Mouse (Mus musculus) lung, embryonic 16.5 days (tissue): ENCODE measurements around the gene Kdm2b. TPM values are rescaled to one million over a fixed set of nuclear protein-coding genes. Genes with fewer than 3 reads are reported as not detected.
"Not testable (repeated sequence)": the region's sequence is repeated elsewhere in the genome, so short reads cannot be mapped to it uniquely, and the experiment has no call there.

Source experiments
- ATAC-seq: fragments of 200-750 bp; cut with Nextera tagmentation; 2 replicates; pipeline ENCODE4 v1.8.0; 2017; ENCODE audit warnings: low read depth, mild to moderate bottlenecking, moderate library complexity
- H3K27ac ChIP-seq: fragments of 300-500 bp; sonication (generic); 2 replicates; pipeline ENCODE4 v1.5.1; 2014; ENCODE audit warnings: mild to moderate bottlenecking, control low read depth, low read length
- H3K27me3 ChIP-seq: fragments of 300-500 bp; sonication (generic); 2 replicates; pipeline ENCODE4 v1.6.1; 2014; ENCODE audit warnings: low read depth, low read length, mixed read lengths; ENCODE audit not compliant: control insufficient read depth, insufficient read depth
- H3K36me3 ChIP-seq: fragments of 300-500 bp; sonication (generic); 2 replicates; pipeline ENCODE4 v1.6.1; 2014; ENCODE audit warnings: low read length; ENCODE audit not compliant: control insufficient read depth, insufficient read depth
- H3K4me1 ChIP-seq: fragments of 300-500 bp; sonication (generic); replicated peaks from 2 replicates; pipeline ENCODE4 v1.6.1; 2014; ENCODE audit warnings: low read length, mixed read lengths; ENCODE audit not compliant: control insufficient read depth, insufficient read depth
- H3K4me2 ChIP-seq: fragments of 300-500 bp; sonication (generic); 2 replicates; pipeline ENCODE4 v1.6.1; 2014; ENCODE audit warnings: low read depth, low read length, control low read depth
- H3K4me3 ChIP-seq: fragments of 300-500 bp; sonication (generic); 2 replicates; pipeline ENCODE4 v1.5.1; 2014; ENCODE audit warnings: mild to moderate bottlenecking, low read length, control low read depth
- H3K9ac ChIP-seq: fragments of 300-500 bp; sonication (generic); 2 replicates; pipeline ENCODE4 v1.6.1; 2014; ENCODE audit warnings: low read length, control low read depth
- H3K9me3 ChIP-seq: fragments of 300-500 bp; sonication (generic); 2 replicates; pipeline ENCODE4 v1.6.1; 2016; ENCODE audit warnings: low read length; ENCODE audit not compliant: control insufficient read depth
- WGBS: fragments of 180-500 bp; shearing (Covaris S2); extraction: QIAGEN DNeasy Blood & Tissue Kit; methylation state at CpG from one replicate; pipeline ENCODE4 v1.1.7; 2014; 5-methylcytosine and 5-hydroxymethylcytosine counted together
- polyA plus RNA-seq: library from polyadenylated mRNA; unstranded; fragments of >200 nt; fragmentation: Nextera tagmentation; extraction: Ambion mirVana; gene quantifications from 2 replicates; pipeline ENCODE4 v1.2.1, GENCODE M21; 2015

Gene Kdm2b
- polyA plus RNA-seq, 1 experiment from 2014 or later: 37.6 TPM

- peak overlapping the region; percentile 88 for H3K4me2 ChIP-seq
- H3K27ac ChIP-seq: no peak overlapping the region
- ATAC-seq: peak; percentile 32
- peaks cover 19% of the 10 kb centered on the region for H3K4me1 ChIP-seq
- H3K9ac ChIP-seq: peak overlapping the region; percentile 78
- WGBS: 3% methylated on average over 37 of the region's 39 CpGs
- no peaks in the 10 kb centered on the region for H3K9me3 ChIP-seq
- H3K27me3 ChIP-seq: no peaks in the 10 kb centered on the region
- H3K36me3 ChIP-seq: no peaks in the 10 kb centered on the region
- H3K4me3 ChIP-seq: peak overlapping the region; percentile 73
These were observed 2.2 kb downstream of the Kdm2b start for GRCm38 (mm10) chr5:122987211-122988020.

- Histone ChIP-seq H3K27ac (no peak overlapping the region), H3K4me3 (no peak overlapping the region), H3K36me3 (no peaks in the 10 kb centered on the region), H3K4me1 (peaks cover 11% of the 10 kb centered on the region), H3K27me3 (no peaks in the 10 kb centered on the region), H3K9me3 (no peaks in the 10 kb centered on the region), H3K9ac (no peak overlapping the region), H3K4me2 (no peak overlapping the region)
- no peak for ATAC-seq
- WGBS: 48% methylated on average over 8 of the region's 8 CpGs
These were observed 3.5 kb downstream of the Kdm2b start for GRCm38 (mm10) chr5:122986091-122986493.

- no peaks in the 10 kb centered on the region for H3K9me3 ChIP-seq
- no peaks in the 10 kb centered on the region for H3K27me3 ChIP-seq
- ATAC-seq: no peak
- no peak overlapping the region for H3K9ac ChIP-seq
- H3K27ac ChIP-seq: no peak overlapping the region
- H3K4me1 ChIP-seq: peaks cover 9% of the 10 kb centered on the region
- WGBS: 80% methylated on average over 3 of the region's 3 CpGs
- no peak overlapping the region for H3K4me2 ChIP-seq
- H3K36me3 ChIP-seq: no peaks in the 10 kb centered on the region
- H3K4me3 ChIP-seq: no peak overlapping the region
These were observed 4.3 kb downstream of the Kdm2b start for GRCm38 (mm10) chr5:122985276-122985675.

GRCm38 (mm10) chr5:122984483-122984882 is 5.1 kb downstream of the Kdm2b start:
- ATAC-seq: no peak
- Histone ChIP-seq H3K27me3 (no peaks in the 10 kb centered on the region), H3K9ac (no peak overlapping the region), H3K9me3 (no peaks in the 10 kb centered on the region), H3K4me3 (no peak overlapping the region), H3K36me3 (no peaks in the 10 kb centered on the region), H3K4me1 (peaks cover 3% of the 10 kb centered on the region), H3K27ac (no peak overlapping the region), H3K4me2 (no peak overlapping the region)
- WGBS: 86% methylated on average over 5 of the region's 5 CpGs

- Histone ChIP-seq H3K4me1 (no peaks in the 10 kb centered on the region), H3K9me3 (no peaks in the 10 kb centered on the region), H3K4me2 (no peak overlapping the region), H3K27ac (no peak overlapping the region), H3K9ac (no peak overlapping the region), H3K4me3 (no peak overlapping the region), H3K36me3 (no peaks in the 10 kb centered on the region), H3K27me3 (no peaks in the 10 kb centered on the region)
- ATAC-seq: no peak
- WGBS: 66% methylated on average over 8 of the region's 8 CpGs
These were observed 10.7 kb downstream of the Kdm2b start for GRCm38 (mm10) chr5:122978970-122979369.

- H3K4me2 ChIP-seq, H3K36me3 ChIP-seq, H3K9ac ChIP-seq, ATAC-seq, H3K4me3 ChIP-seq, H3K27me3 ChIP-seq, H3K4me1 ChIP-seq, H3K9me3 ChIP-seq, H3K27ac ChIP-seq: not testable (repeated sequence)
- WGBS: 90% methylated on average over 4 of the region's 4 CpGs
These were observed 14.9 kb downstream of the Kdm2b start for GRCm38 (mm10) chr5:122974701-122975100.

GRCm38 (mm10) chr5:122972116-122972515 is 17.5 kb downstream of the Kdm2b start:
- H3K4me2 ChIP-seq: no peak overlapping the region
- H3K27me3 ChIP-seq: no peaks in the 10 kb centered on the region
- H3K4me1 ChIP-seq: no peaks in the 10 kb centered on the region
- H3K9me3 ChIP-seq: no peaks in the 10 kb centered on the region
- H3K36me3 ChIP-seq: no peaks in the 10 kb centered on the region
- H3K27ac ChIP-seq: no peak overlapping the region
- no peak overlapping the region for H3K4me3 ChIP-seq
- 75% methylated on average over 9 of the region's 9 CpGs for WGBS
- H3K9ac ChIP-seq: no peak overlapping the region
- ATAC-seq: no peak

GRCm38 (mm10) chr5:122971438-122971837 is 18.2 kb downstream of the Kdm2b start:
- no peaks in the 10 kb centered on the region for H3K27me3 ChIP-seq
- no peak for ATAC-seq
- H3K4me2 ChIP-seq: no peak overlapping the region
- no peak overlapping the region for H3K9ac ChIP-seq
- no peaks in the 10 kb centered on the region for H3K9me3 ChIP-seq
- no peaks in the 10 kb centered on the region for H3K36me3 ChIP-seq
- H3K4me3 ChIP-seq: no peak overlapping the region
- H3K27ac ChIP-seq: no peak overlapping the region
- whole genome bisulfite sequencing: 82% methylated on average over 4 of the region's 4 CpGs
- H3K4me1 ChIP-seq: no peaks in the 10 kb centered on the region

- Histone ChIP-seq H3K9ac (no peak overlapping the region), H3K4me3 (no peak overlapping the region), H3K9me3 (no peaks in the 10 kb centered on the region), H3K4me1 (no peaks in the 10 kb centered on the region), H3K27me3 (no peaks in the 10 kb centered on the region), H3K4me2 (no peak overlapping the region), H3K27ac (no peak overlapping the region), H3K36me3 (no peaks in the 10 kb centered on the region)
- no peak for ATAC-seq
- 72% methylated on average over 5 of the region's 5 CpGs for WGBS
These were observed 19.6 kb downstream of the Kdm2b start for GRCm38 (mm10) chr5:122970056-122970455.
